Mouse (Mus musculus) kidney, embryonic 14.5 days (tissue): Measurements from ENCODE around the gene Gm15085. TPM values are rescaled to one million over a fixed set of nuclear protein-coding genes. Genes with fewer than 3 reads are reported as not detected.
"Not testable (repeated sequence)": the region's sequence is repeated elsewhere in the genome, so short reads cannot be mapped to it uniquely, and the experiment has no call there.

Experiments
- ATAC-seq: fragments of 200-750 bp; cut with Nextera tagmentation; 2 replicates; pipeline ENCODE4 v1.8.0; 2017; ENCODE audit warnings: moderate number of reproducible peaks, mild to moderate bottlenecking, moderate TSS enrichment, moderate library complexity; ENCODE audit not compliant: low FRiP score, low TSS enrichment
- H3K27ac ChIP-seq: fragments of 300-500 bp; sonication (generic); 2 replicates; pipeline ENCODE4 v1.5.1; 2014; ENCODE audit warnings: low read depth, mild to moderate bottlenecking, low read length, moderate library complexity, mixed read lengths
- H3K27me3 ChIP-seq: fragments of 300-500 bp; sonication (generic); 2 replicates; pipeline ENCODE4 v1.6.1; 2014; ENCODE audit warnings: mild to moderate bottlenecking, low read length; ENCODE audit not compliant: control insufficient read depth, insufficient read depth
- H3K36me3 ChIP-seq: fragments of 300-500 bp; sonication (generic); 2 replicates; pipeline ENCODE4 v1.6.1; 2014; ENCODE audit warnings: low read length, mixed read lengths; ENCODE audit not compliant: control insufficient read depth, insufficient read depth
- H3K4me1 ChIP-seq: fragments of 300-500 bp; sonication (generic); 2 replicates; pipeline ENCODE4 v1.6.1; 2014; ENCODE audit warnings: low read length, mixed read lengths; ENCODE audit not compliant: control insufficient read depth, insufficient read depth
- H3K4me2 ChIP-seq: fragments of 300-500 bp; sonication (generic); replicated peaks from 2 replicates; pipeline ENCODE4 v1.6.1; 2014; ENCODE audit warnings: low read depth, mild to moderate bottlenecking, low read length
- H3K4me3 ChIP-seq: fragments of 300-500 bp; sonication (generic); 2 replicates; pipeline ENCODE4 v1.5.1; 2014; ENCODE audit warnings: mild to moderate bottlenecking, low read length
- H3K9ac ChIP-seq: fragments of 300-500 bp; sonication (generic); 2 replicates; pipeline ENCODE4 v1.6.1; 2014; ENCODE audit warnings: low read depth, mild to moderate bottlenecking, low read length, moderate library complexity
- H3K9me3 ChIP-seq: fragments of 300-500 bp; sonication (generic); 2 replicates; pipeline ENCODE4 v1.6.1; 2016; ENCODE audit warnings: low read length; ENCODE audit not compliant: control insufficient read depth
- WGBS: fragments of 180-500 bp; shearing (Covaris S2); extraction: QIAGEN DNeasy Blood & Tissue Kit; methylation state at CpG from one replicate; pipeline ENCODE4 v1.1.7; 2014; 5-methylcytosine and 5-hydroxymethylcytosine counted together
- polyA plus RNA-seq: library from polyadenylated mRNA; unstranded; fragments of >200 nt; fragmentation: Nextera tagmentation; extraction: Ambion mirVana; gene quantifications from 2 replicates; pipeline ENCODE4 v1.2.1, GENCODE M21; 2014

Gene Gm15085
- not detected in 2 replicates for polyA plus RNA-seq

GRCm38 (mm10) chrX:149447317-149447716 is at the start of gene Gm15085:
Gene Gm15085 (plus strand): TSS chrX:149447617.
- not testable (repeated sequence) for H3K36me3 ChIP-seq, H3K4me2 ChIP-seq, H3K27ac ChIP-seq, H3K4me3 ChIP-seq, H3K4me1 ChIP-seq, ATAC-seq, H3K27me3 ChIP-seq, H3K9ac ChIP-seq, H3K9me3 ChIP-seq
- no CpG with 5 or more reads among the region's 6 CpGs for WGBS

Other genes starting within 250 kb of the Gm15085 start
- gene Gm15093, start 175.2 kb upstream of the Gm15085 start, polyA plus RNA-seq = not detected in 2 replicates
- gene Gm10439, start 147.0 kb downstream of the Gm15085 start, polyA plus RNA-seq = not detected in 2 replicates